Mouse (Mus musculus) embryonic fibroblast, embryonic 13.5 days (primary cell): ENCODE results near the gene Ten1. TPM values are rescaled to one million over a fixed set of nuclear protein-coding genes. Genes with fewer than 3 reads are reported as not detected.

Experiments used
- H3K27ac ChIP-seq: 2 replicates; pipeline ENCODE4 v1.5.1; 2012; ENCODE audit warnings: low read length, control low read depth, inconsistent platforms; ENCODE audit not compliant: insufficient read depth
- H3K4me1 ChIP-seq: 2 replicates; pipeline ENCODE4 v1.6.1; 2011; ENCODE audit warnings: low read length; ENCODE audit not compliant: control insufficient read depth, insufficient read depth
- H3K4me3 ChIP-seq: 2 replicates; pipeline ENCODE4 v1.5.1; 2011; ENCODE audit warnings: mild to moderate bottlenecking, control low read depth, low read length; ENCODE audit not compliant: insufficient read depth
- CTCF ChIP-seq: IDR thresholded peaks from 2 replicates; pipeline ENCODE4 v1.5.1; 2011; ENCODE audit warnings: mild to moderate bottlenecking, control low read depth, low read length, moderate library complexity, borderline replicate concordance; ENCODE audit not compliant: insufficient read depth
- POLR2A ChIP-seq: IDR thresholded peaks from 2 replicates; pipeline ENCODE4 v1.6.1; 2011; ENCODE audit warnings: low read depth, mild to moderate bottlenecking, control low read depth, low read length, moderate library complexity
- polyA plus RNA-seq: library from polyadenylated mRNA; stranded (reverse); fragments of >200 nt; gene quantifications from 2 replicates; pipeline ENCODE4 v1.2.4, GENCODE M21; 2011; ENCODE audit warnings: low read depth; ENCODE audit not compliant: missing spikeins, insufficient read length

The Ten1 gene
- polyA plus RNA-seq, 1 experiment, result 16.3 TPM

GRCm38 (mm10) chr11:116171959-116172358 is 26.7 kb upstream of the Ten1 start:
- Histone ChIP-seq H3K4me1 (no peaks in the 10 kb centered on the region; the same call in 1 of the 2 replicates), H3K27ac (no peak overlapping the region), H3K4me3 (no peak overlapping the region)
- TF ChIP-seq POLR2A (no peak), CTCF (no peak)

- no peak for TF ChIP-seq CTCF
- TF ChIP-seq POLR2A, result no peak
- Histone ChIP-seq H3K4me3 (no peak overlapping the region), H3K27ac (no peak overlapping the region), H3K4me1 (no peaks in the 10 kb centered on the region)
Measured at GRCm38 (mm10) chr11:116174775-116175448, 23.7 kb upstream of the Ten1 start.

GRCm38 (mm10) chr11:116176010-116176409 is 22.6 kb upstream of the Ten1 start:
- Histone ChIP-seq H3K27ac (no peak overlapping the region), H3K4me3 (no peak overlapping the region), H3K4me1 (no peaks in the 10 kb centered on the region)
- TF ChIP-seq POLR2A, result no peak
- no peak for TF ChIP-seq CTCF

- Histone ChIP-seq H3K27ac (no peak overlapping the region), H3K4me3 (no peak overlapping the region), H3K4me1 (no peaks in the 10 kb centered on the region)
- TF ChIP-seq CTCF (no peak), POLR2A (no peak)
Measured at GRCm38 (mm10) chr11:116178411-116179121, 20.1 kb upstream of the Ten1 start.

GRCm38 (mm10) chr11:116185836-116186235 is 12.8 kb upstream of the Ten1 start:
- H3K4me1 ChIP-seq, result peaks cover 10% of the 10 kb centered on the region; the same call in 1 of the 2 replicates
- no peak overlapping the region for H3K4me3 ChIP-seq
- TF ChIP-seq CTCF (no peak), POLR2A (no peak)
- peak overlapping the region; percentile 79 for H3K27ac ChIP-seq

- H3K27ac ChIP-seq, result peak overlapping the region; percentile 79
- TF ChIP-seq CTCF, result no peak
- TF ChIP-seq POLR2A, result no peak
Measured at GRCm38 (mm10) chr11:116186360-116186759, 12.3 kb upstream of the Ten1 start.

GRCm38 (mm10) chr11:116187226-116187930 is 11.3 kb upstream of the Ten1 start:
- Histone ChIP-seq H3K4me3 (no peak overlapping the region), H3K27ac (peak overlapping the region; percentile 42; the same call in 1 of the 2 replicates), H3K4me1 (peaks cover 10% of the 10 kb centered on the region; the same call in 1 of the 2 replicates)
- no peak for TF ChIP-seq CTCF
- no peak for TF ChIP-seq POLR2A

More at GRCm38 (mm10) chr11:116186360-116186759, 12.3 kb upstream of the Ten1 start:
- no peak overlapping the region for H3K4me3 ChIP-seq
- H3K4me1 ChIP-seq, result peaks cover 10% of the 10 kb centered on the region; the same call in 1 of the 2 replicates

GRCm38 (mm10) chr11:116194619-116195018 is 4.0 kb upstream of the Ten1 start:
- Histone ChIP-seq H3K27ac (no peak overlapping the region), H3K4me3 (no peak overlapping the region), H3K4me1 (no peaks in the 10 kb centered on the region; the same call in none of the 2 replicates)
- TF ChIP-seq POLR2A, result no peak
- TF ChIP-seq CTCF, result no peak

GRCm38 (mm10) chr11:116195252-116195651 is 3.4 kb upstream of the Ten1 start:
- no peak overlapping the region for H3K27ac ChIP-seq
- H3K4me3 ChIP-seq, result no peak overlapping the region
- H3K4me1 ChIP-seq, result no peaks in the 10 kb centered on the region; the same call in none of the 2 replicates
- TF ChIP-seq CTCF, result no peak

GRCm38 (mm10) chr11:116196336-116196735 is 2.3 kb upstream of the Ten1 start:
- TF ChIP-seq POLR2A (no peak), CTCF (no peak)
- H3K4me1 ChIP-seq, result no peaks in the 10 kb centered on the region; the same call in none of the 2 replicates
- no peak overlapping the region for H3K27ac ChIP-seq
- H3K4me3 ChIP-seq, result no peak overlapping the region
